Mouse (Mus musculus) liver, embryonic 13.5 days (tissue): ENCODE results near the gene Txn2. TPM values are rescaled to one million over a fixed set of nuclear protein-coding genes. Genes with fewer than 3 reads are reported as not detected.

Experiments used
- polyA plus RNA-seq: library from polyadenylated mRNA; unstranded; fragments of >200 nt; fragmentation: Nextera tagmentation; extraction: Ambion mirVana; gene quantifications from 2 replicates; pipeline ENCODE4 v1.2.1, GENCODE M21; 2015

Txn2 gene
- polyA plus RNA-seq, 1 experiment from 2014 or later: 238 TPM

Other genes with a start within 250 kb of the Txn2 start
- not detected in 2 replicates for gene Apol7e, start 230.1 kb downstream of the Txn2 start, polyA plus RNA-seq
- not detected in 2 replicates for gene Apol9b, start 200.0 kb downstream of the Txn2 start, polyA plus RNA-seq
- gene Apol8, start 172.0 kb downstream of the Txn2 start, polyA plus RNA-seq: 29.8 and 34.9 TPM in 2 replicates
- gene Myh9, start 86.8 kb downstream of the Txn2 start, polyA plus RNA-seq: 18.3 and 22.2 TPM in 2 replicates
- 1.0 and 1.1 TPM in 2 replicates for gene Foxred2, start 27.7 kb upstream of the Txn2 start, polyA plus RNA-seq
- 200 and 222 TPM in 2 replicates for gene Eif3d, start 41.8 kb upstream of the Txn2 start, polyA plus RNA-seq
- not detected in 2 replicates for gene Cacng2, start 191.0 kb upstream of the Txn2 start, polyA plus RNA-seq
- gene Ift27, start 245.1 kb upstream of the Txn2 start, polyA plus RNA-seq: 45.7 and 45.9 TPM in 2 replicates